Mouse (Mus musculus) ES-E14 (cell line): ENCODE measurements around the gene Rora.

ENCODE experiments used
- MAFK ChIP-seq: IDR thresholded peaks from 2 replicates; pipeline ENCODE4 v1.6.1; 2014; ENCODE audit warnings: mild to moderate bottlenecking, low read depth, low read length, inconsistent platforms; ENCODE audit not compliant: insufficient read depth
- ZC3H11A ChIP-seq: IDR thresholded peaks from 2 replicates; pipeline ENCODE4 v1.6.1; 2012; ENCODE audit warnings: low read depth, mild to moderate bottlenecking, inconsistent platforms, low read length, borderline replicate concordance
- ZNF384 ChIP-seq: IDR thresholded peaks from 2 replicates; pipeline ENCODE4 v1.6.1; 2012; ENCODE audit warnings: low read depth, low read length, inconsistent platforms

DNA sequence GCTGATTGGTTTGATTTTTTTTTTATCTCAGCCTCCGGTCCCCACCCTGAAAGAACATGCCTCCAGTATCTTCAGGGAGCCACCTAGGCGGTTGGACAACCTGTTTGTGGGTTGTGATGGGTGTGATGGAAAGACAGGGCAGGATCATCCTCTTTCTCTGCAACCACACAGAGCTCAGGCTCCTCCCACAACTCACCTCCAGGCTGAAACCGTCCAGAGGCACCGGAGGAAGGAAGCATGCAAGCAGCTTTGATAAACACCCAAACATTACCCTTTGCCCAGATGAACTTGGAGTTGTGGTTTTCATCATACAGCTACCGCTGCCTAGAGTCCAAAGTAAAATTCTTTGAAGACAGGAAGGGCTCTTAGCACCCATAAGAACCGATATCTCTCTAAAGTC, 520.5 kb downstream of the Rora start:
- TF ChIP-seq ZNF384 (no peak), ZC3H11A (no peak), MAFK (no peak)
